Mouse (Mus musculus) G1E (cell line): ENCODE measurements around the gene Sgf29. TPM values are rescaled to one million over a fixed set of nuclear protein-coding genes. Genes with fewer than 3 reads are reported as not detected.

ENCODE experiments used
- ATAC-seq: 2 replicates; pipeline ENCODE4 v1.8.0; 2016; ENCODE audit warnings: mild to moderate bottlenecking; ENCODE audit not compliant: insufficient number of reproducible peaks, poor library complexity, low FRiP score, severe bottlenecking; ENCODE audit errors: extremely low read depth
- DNase-seq: peaks from one replicate; pipeline ENCODE4 v3.0.0; 2012; ENCODE audit warnings: low spot score
- H3K27me3 ChIP-seq: 2 replicates; pipeline ENCODE4 v1.6.1; 2012; ENCODE audit warnings: mild to moderate bottlenecking, low read length, inconsistent platforms; ENCODE audit not compliant: insufficient read depth
- H3K36me3 ChIP-seq: replicated peaks from 2 replicates; pipeline ENCODE3; 2012; ENCODE audit warnings: mild to moderate bottlenecking, inconsistent platforms
- H3K4me1 ChIP-seq: 2 replicates; pipeline ENCODE4 v1.6.1; 2012; ENCODE audit warnings: low read depth, low read length, inconsistent platforms, mixed read lengths; ENCODE audit not compliant: insufficient read depth
- H3K4me3 ChIP-seq: 2 replicates; pipeline ENCODE4 v1.5.1; 2012; ENCODE audit warnings: low read depth, mild to moderate bottlenecking, inconsistent platforms, low read length, moderate library complexity, mixed read lengths
- H3K9me3 ChIP-seq: replicated peaks from 2 replicates; pipeline ENCODE4 v1.6.1; 2012; ENCODE audit warnings: inconsistent platforms
- CTCF ChIP-seq: IDR thresholded peaks from 2 replicates; pipeline ENCODE4 v1.5.1; 2012; ENCODE audit warnings: low read depth, low read length, inconsistent platforms, mixed read lengths
- GATA1 ChIP-seq: IDR thresholded peaks from 2 replicates; pipeline ENCODE4 v1.6.1; 2012; ENCODE audit warnings: borderline replicate concordance, low read length, inconsistent platforms, mixed read lengths
- GATA2 ChIP-seq: IDR thresholded peaks from 2 replicates; pipeline ENCODE4 v1.6.1; 2012; ENCODE audit warnings: low read depth, low read length, inconsistent platforms, borderline replicate concordance
- POLR2AphosphoS5 ChIP-seq: IDR thresholded peaks from 2 replicates; pipeline ENCODE4 v1.6.1; 2012; ENCODE audit warnings: low read depth, low read length, inconsistent platforms; ENCODE audit not compliant: insufficient replicate concordance
- TAL1 ChIP-seq: conservative IDR thresholded peaks from 2 replicates; pipeline ENCODE4 v1.6.1; 2012; ENCODE audit warnings: low read depth, low read length, inconsistent platforms, mixed read lengths
- polyA plus RNA-seq: library from polyadenylated mRNA; stranded (reverse); fragments of >175 nt; gene quantifications from 2 replicates; pipeline ENCODE4 v1.2.3, GENCODE M21; 2012
- total RNA-seq, 2 experiments: library from RNA; stranded (forward) in 1 of 2; stranded (reverse) in 1 of 2; fragments of 200-1000 nt in 1 of 2; fragments of >200 nt in 1 of 2; fragmentation: Nextera tagmentation in 1 of 2; gene quantifications; 2 replicates each; pipeline ENCODE4 v1.2.3; 2014 to 2017

Sgf29 gene
- total and polyA plus RNA-seq, 3 experiments, result 36.8 to 159 (median 124) TPM

DNA sequence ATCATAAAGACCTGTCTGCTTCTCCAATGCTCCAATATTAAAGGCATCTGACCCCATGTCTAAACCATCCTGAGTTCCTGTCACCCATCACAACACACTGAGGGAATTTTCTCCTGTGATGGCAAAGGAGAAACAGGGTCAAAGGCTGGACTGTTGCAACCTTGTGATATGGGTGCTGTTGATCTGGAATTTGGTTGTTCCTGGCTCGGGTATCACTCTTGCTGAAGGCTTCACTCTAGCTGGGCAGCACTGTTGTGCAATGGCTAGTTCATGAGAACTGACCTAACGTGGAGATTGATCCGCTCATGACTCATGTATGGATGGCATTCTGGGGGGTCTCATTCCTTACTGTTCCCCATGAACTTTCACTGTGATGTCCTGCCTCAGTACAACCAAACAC, 39.9 kb downstream of the Sgf29 start:
- Histone ChIP-seq H3K4me3 (no peak overlapping the region), H3K27me3 (no peaks in the 10 kb centered on the region), H3K9me3 (no peaks in the 10 kb centered on the region), H3K36me3 (peaks cover 73% of the 10 kb centered on the region), H3K4me1 (peaks cover 21% of the 10 kb centered on the region)
- DNase-seq, result no peak
- ATAC-seq, result no peak
- no peak for TF ChIP-seq POLR2AphosphoS5
- no peak for TF ChIP-seq TAL1
- no peak for TF ChIP-seq CTCF
- no peak for TF ChIP-seq GATA2

DNA sequence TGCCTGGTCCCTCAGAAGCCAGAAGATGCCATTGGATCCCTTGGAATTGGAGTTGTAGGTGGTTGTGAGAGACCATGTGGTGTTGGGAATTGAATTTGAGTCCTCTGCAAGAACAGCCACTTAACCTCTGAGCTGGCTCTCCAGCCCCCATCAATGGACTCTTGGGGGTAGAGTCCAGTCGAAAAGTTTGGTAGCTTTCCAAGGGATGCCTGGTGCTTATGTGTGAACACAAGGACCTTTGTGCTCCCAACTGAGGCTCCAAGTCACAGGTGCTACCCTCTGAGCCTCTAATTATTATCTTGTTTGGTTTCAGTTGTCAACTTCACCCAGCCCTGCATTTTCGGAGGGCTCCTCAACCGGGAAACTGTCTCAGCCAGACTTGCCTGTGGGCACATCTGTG, 41.6 kb downstream of the Sgf29 start:
- H3K4me3 ChIP-seq, result no peak overlapping the region

DNA sequence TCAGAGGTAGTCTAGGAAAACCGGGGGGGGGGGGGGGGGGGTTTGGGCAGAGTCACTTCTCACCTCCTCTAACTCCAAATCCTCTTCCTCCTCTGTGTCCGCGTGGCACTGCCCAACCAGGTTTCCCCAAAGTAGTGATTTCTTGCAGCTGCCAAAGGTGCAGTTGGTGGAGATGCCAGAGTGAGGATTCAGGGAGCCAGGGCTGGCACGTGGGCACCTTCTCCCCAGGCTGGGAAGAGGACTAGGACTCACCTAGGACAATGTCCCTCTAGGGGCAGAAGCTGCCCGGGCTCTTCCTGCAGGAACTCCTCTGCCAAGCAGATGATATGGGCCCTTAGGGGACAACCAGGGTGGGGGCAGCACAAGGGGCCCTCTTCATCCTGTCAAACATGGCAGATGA, 42.6 kb downstream of the Sgf29 start:
- Histone ChIP-seq H3K4me1 (peaks cover 37% of the 10 kb centered on the region), H3K36me3 (peaks cover 59% of the 10 kb centered on the region), H3K27me3 (no peaks in the 10 kb centered on the region), H3K4me3 (no peak overlapping the region), H3K9me3 (no peaks in the 10 kb centered on the region)
- ATAC-seq (no peak), DNase-seq (no peak)
- TF ChIP-seq CTCF (no peak), GATA1 (no peak), TAL1 (no peak), POLR2AphosphoS5 (no peak), GATA2 (no peak)

More for the DNA sequence above, 41.6 kb downstream of the Sgf29 start:
- DNase-seq (no peak), ATAC-seq (no peak)
- no peak for TF ChIP-seq CTCF
- TF ChIP-seq GATA1, result no peak
- no peak for TF ChIP-seq TAL1
- no peak for TF ChIP-seq POLR2AphosphoS5
- Histone ChIP-seq H3K27me3 (no peaks in the 10 kb centered on the region), H3K9me3 (no peaks in the 10 kb centered on the region), H3K36me3 (peaks cover 61% of the 10 kb centered on the region), H3K4me1 (peaks cover 32% of the 10 kb centered on the region)

DNA sequence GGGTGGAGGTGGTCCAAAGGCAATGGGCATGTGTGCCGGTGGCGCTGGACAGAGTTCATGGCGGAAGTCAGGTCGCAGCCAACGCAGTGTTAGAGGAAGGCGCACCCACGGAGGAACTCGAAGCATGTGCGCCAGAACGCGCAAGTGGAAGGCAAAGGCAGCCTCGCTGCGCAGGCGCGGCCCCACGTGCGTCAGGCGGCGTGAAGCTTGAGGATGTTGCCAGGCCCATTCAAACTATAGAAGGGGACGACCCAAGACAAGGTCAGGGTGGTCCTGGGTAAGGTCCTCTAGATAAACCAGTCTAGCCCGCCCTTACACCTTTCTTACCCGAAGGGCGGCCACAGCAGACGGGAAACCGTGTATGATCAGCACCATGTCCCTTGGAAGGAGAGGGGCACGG, 43.3 kb downstream of the Sgf29 start:
- no peak for TF ChIP-seq POLR2AphosphoS5
- no peak for TF ChIP-seq GATA1
- H3K4me3 ChIP-seq, result no peak overlapping the region
- no peak for DNase-seq
- H3K27me3 ChIP-seq, result no peaks in the 10 kb centered on the region
- peaks cover 45% of the 10 kb centered on the region for H3K4me1 ChIP-seq
- no peaks in the 10 kb centered on the region for H3K9me3 ChIP-seq
- H3K36me3 ChIP-seq, result peaks cover 61% of the 10 kb centered on the region
- ATAC-seq, result no peak

DNA sequence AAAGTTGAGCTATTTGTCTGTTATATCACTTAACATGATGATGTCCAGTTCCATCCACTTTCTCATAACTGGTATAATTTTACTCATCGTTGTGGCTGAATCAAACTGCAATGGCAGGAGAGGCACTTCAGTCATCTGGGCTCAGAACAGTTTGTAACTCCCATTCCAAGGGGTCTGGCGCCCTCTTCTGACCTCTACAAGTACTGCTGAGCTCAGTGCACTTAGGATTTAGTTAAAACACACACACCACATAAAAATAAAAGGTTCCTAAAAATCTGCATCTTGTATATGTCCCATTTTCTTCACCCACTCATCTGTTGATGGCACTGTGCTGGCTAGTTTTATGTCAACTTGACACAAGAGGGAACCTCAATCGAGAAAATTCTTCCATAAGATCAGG, 44.1 kb downstream of the Sgf29 start:
- H3K4me1 ChIP-seq, result peaks cover 53% of the 10 kb centered on the region
- H3K9me3 ChIP-seq, result no peaks in the 10 kb centered on the region
- TF ChIP-seq TAL1 (no peak), CTCF (peak; percentile 76)
- no peaks in the 10 kb centered on the region for H3K27me3 ChIP-seq
- no peak for DNase-seq
- H3K4me3 ChIP-seq, result no peak overlapping the region
- peaks cover 65% of the 10 kb centered on the region for H3K36me3 ChIP-seq
- ATAC-seq, result no peak

DNA sequence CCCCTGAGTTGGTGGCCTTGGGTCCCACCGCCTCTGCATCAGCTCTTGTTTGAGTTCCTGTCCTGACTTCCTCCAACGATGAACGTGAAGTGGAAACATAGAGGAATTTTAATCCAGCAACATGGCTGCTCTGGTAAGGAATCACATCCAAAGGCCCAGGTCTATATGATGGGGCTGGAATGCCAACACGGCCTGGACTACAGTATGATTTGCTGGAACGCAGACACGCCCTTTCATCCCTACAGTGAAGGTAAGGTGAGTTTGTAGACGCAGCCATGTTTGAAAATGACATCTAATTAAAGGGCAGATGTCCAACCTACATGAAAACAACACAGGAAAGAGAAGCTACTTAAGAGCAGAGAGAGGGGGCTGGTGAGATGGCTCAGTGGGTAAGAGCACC, 44.7 kb downstream of the Sgf29 start:
- ATAC-seq (no peak), DNase-seq (no peak)
- H3K9me3 ChIP-seq, result no peaks in the 10 kb centered on the region
- TF ChIP-seq GATA1, result no peak
- no peak for TF ChIP-seq TAL1
- TF ChIP-seq POLR2AphosphoS5, result no peak
- peaks cover 53% of the 10 kb centered on the region for H3K4me1 ChIP-seq
- peaks cover 67% of the 10 kb centered on the region for H3K36me3 ChIP-seq
- no peaks in the 10 kb centered on the region for H3K27me3 ChIP-seq
- no peak overlapping the region for H3K4me3 ChIP-seq

DNA sequence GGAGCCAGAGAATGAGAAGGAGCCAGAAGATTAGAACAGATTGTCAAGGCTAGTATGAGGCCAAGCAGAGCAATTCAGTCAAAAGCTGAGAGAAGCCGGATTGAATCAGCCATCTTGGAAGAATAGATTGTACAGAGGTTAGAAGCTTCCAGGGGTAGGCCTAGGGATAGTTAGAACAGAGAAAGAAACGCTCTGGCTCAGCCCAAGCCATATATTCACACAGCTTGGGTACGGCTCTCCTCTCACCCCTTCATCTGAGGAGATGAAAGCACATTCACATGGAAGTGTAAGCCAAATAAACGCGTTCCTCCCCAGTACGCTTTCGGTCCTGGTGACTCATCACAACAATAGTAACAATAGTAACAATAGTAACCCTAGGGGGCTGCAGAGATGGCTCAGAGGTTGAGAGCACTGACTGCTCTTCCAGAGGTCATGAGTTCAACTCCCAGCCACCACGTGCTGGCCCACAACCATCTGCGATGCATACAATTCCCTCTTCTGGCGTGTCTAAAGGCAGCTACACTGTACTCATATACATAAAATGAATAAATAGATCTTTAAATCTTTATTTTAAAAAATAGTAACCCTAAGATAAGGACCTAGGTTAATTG, 45.4 kb downstream of the Sgf29 start:
- no peak for DNase-seq
- Histone ChIP-seq H3K4me3 (peak overlapping the region; percentile 92; the same call in 1 of the 2 replicates), H3K27me3 (no peaks in the 10 kb centered on the region), H3K4me1 (peaks cover 58% of the 10 kb centered on the region), H3K36me3 (peaks cover 68% of the 10 kb centered on the region), H3K9me3 (no peaks in the 10 kb centered on the region)
- no peak for ATAC-seq
- TF ChIP-seq GATA2, result no peak
- TF ChIP-seq POLR2AphosphoS5, result no peak
- TF ChIP-seq GATA1, result no peak
- TF ChIP-seq TAL1, result no peak
- no peak for TF ChIP-seq CTCF
